Mouse (Mus musculus): ENCODE results near the gene Krt222.

- no peak for TF ChIP-seq CTCF (IDR thresholded peaks at IDR 0.05; ENCODE audit: insufficient read depth, low read length)
- TF ChIP-seq POLR2A (IDR thresholded peaks at IDR 0.05; ENCODE audit: borderline replicate concordance, extremely low read depth, low read depth, low read length), result no peak
These were observed 6.8 kb upstream of the Krt222 start for GRCm38 (mm10) chr11:99250666-99251065.
